Mouse (Mus musculus): ENCODE measurements at regions not wholly inside any gene's neighbourhood (a gene's known extent, or its start where the extent isn't known, plus 50 kb on each side); places are given as distances from the start of the nearest gene placed in this dataset.

GRCm38 (mm10) chr1:33044388-33044787, 497.3 kb upstream of the Gm5415 start:
- DNase-seq (ENCODE audit: low spot score in 2 of 2), result no peak

DNA sequence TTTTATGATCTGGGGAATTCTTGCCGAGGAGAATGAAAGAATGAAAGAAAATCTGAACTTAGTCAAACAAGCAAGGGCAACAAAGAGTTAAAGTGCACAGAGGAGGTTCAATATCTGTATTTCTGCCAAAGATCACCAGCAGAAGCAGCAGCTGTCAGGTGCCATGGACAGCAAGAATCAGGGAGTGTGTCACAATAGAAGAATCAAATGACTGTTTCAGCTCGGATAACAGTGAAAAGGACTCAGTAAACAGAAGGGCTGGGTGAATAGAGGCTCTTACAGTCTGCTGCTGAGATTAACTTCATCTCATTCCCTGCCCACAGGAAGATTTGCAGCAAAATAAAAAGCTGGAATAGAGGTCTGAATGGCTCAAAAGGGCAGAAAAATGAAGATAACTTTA, 495.3 kb upstream of the Gm5415 start:
- DNase-seq (ENCODE audit: low spot score in 2 of 2), result peak in 1 of 2 experiments; percentile 49

DNA sequence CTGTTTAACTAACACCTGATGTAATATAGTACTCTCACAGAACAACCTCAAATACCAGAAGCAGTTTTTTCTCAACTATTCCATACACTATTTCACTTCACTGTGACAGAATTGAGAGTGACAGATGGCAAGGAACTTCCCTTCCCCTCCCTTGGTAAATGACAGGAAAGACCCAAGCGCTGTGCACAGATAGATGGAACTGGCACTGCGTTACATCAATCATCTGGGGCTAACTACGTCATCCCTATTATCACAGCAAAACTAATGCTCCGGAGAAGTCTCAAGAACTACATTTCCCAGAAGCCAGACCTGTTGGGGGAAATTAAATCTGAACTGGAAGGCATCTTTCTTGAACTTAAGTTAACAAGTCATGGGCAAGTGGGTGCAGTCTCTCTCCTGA, 493.6 kb upstream of the Gm5415 start:
- no peak for DNase-seq (ENCODE audit: low spot score in 2 of 2)

DNA sequence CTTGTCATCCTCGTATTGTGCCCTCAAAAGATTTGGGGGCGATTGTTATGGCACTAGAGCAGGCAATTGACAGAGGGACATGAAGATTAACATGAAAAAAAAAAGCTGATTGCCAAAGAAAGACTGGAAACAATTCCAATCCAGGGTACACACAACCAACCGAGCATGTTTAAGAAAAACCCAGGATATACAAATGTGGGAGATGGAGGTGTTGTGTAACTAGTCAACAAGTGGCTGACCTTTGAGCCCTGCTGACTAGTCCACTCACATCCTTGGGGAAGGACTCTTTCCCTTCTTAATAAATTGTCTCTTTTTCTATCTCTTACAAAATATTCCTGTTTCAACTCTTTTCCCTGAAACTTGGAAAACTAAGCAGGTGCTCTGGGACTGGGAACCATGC, 484.9 kb upstream of the Gm5415 start:
- no peak for DNase-seq (ENCODE audit: low spot score in 2 of 2)

DNA sequence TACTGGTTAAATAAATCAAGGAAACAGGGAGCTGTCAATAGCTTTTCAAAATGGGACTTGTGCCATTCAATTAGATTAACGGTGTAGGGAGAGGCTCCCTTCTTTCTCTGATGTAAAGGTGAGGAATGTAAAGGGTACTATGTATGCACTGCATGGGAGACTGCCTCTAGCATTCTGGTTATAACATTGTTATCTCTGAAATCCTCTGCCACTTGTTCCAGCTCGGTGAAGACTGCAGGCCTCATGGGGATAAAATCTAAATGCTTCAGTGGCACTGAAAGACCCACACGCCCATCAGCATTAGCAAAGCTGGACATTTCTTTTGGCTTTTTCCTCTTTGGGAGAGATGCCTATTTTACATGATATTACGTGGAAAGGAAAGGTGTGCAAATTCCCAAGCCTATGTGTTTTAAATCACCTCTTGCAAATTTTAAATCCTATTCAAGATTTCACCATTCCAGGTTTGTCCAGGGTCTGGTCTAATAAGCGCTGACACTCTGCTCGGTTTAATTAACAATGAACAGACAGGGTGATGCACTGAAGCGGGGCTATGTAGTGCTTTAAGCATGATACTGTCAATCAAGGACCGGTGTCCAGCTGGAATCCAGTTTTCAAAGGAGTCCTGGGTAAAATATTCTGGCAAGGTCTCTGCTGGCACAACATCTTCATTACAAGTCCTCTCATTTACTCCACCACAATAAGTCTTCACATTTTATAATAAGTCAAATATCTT, 479.8 kb upstream of the Gm5415 start:
- no peak for DNase-seq (ENCODE audit: low spot score in 2 of 2)

DNA sequence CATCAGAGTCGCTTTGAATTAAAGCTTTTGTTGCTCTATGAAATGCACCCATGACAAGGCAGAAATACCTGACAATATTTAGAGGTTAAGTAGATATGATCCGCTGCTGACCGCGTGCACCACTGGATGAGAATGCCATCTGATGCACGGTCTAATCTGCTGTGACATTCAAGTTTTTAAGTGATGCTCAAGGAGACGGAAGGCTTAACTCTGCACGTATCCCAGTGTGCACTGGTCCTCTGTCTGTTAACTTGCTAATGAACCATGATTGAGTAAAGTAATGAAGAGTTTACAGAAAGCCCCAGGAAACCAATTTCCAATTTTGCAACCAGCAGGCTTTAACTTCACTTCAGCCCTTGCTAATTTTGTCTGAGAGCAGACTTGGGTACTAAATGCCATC, 478.3 kb upstream of the Gm5415 start:
- DNase-seq (ENCODE audit: low spot score in 2 of 2), result no peak

DNA sequence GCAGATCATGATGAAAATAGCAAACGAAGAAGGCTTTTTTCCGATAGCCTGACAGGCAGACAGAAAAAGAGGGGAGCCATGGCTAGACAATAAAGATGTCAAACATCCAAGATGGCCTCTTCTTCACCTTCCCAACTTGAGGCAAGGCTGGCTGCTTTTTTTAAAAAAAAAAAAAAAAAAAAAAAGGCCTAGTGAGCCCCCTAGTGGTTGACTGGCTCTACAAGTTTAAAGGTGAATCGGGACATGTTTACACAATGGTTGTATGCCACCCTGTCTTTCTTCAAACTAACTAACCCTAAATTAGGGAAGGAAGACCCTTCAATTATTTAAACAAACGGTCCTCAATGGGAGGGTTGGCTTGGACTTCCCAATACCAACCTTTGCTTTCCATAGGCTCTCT, 475.8 kb upstream of the Gm5415 start:
- no peak for DNase-seq (ENCODE audit: low spot score in 2 of 2)

GRCm38 (mm10) chr1:33003992-33004391, 456.9 kb upstream of the Gm5415 start:
- DNase-seq (ENCODE audit: low spot score in 2 of 2), result no peak

- DNase-seq (ENCODE audit: low spot score in 2 of 2), result no peak
Measured at GRCm38 (mm10) chr1:32964957-32965356, 417.9 kb upstream of the Gm5415 start.

DNA sequence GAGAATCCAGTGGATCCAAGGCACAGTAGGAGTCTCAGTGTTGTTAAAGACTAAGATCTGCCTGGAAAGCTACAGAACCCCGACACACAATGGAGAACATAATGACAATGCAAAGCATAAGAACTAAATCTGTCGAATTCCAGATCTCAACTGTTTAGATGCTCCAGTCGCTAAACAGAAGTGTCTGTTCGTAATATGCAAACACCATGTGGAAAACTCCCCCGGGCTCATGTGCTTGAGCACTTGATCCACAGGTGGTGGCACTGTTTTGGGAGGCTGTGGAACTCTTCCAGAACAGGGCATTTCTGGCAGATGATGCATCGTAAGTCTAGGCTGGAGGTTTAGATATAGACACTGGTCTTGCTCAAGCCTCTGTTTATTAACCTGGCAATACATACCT, 412.2 kb upstream of the Gm5415 start:
- peak; percentile 6 to 61 for DNase-seq (ENCODE audit: low spot score in 2 of 2)

DNA sequence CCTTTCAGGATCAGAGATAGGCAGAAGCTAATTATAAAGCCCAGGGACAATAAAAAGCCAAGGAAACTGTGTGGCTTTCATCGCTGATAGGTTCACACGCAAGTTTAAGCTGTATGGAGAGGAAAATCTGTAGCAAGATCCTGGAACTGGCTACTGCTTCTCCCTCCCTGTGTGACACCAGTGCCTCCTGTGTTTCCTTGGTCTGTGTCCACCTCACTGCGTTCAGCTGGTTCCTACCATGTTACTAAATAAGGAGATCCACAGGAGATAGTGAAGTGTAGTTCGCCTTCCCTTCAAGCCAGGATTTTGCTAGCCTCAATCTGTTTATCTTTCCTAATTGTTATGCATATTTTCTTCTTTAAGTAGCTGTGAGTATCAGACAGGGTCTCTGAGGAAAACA, 399.2 kb upstream of the Gm5415 start:
- no peak for DNase-seq (ENCODE audit: low spot score in 2 of 2)

- no peak for DNase-seq (ENCODE audit: low spot score in 2 of 2)
Measured at GRCm38 (mm10) chr1:32930381-32930780, 383.3 kb upstream of the Gm5415 start.

GRCm38 (mm10) chr1:32902437-32902836, 355.3 kb upstream of the Gm5415 start:
- peak in 1 of 2 experiments; percentile 55 for DNase-seq (ENCODE audit: low spot score in 2 of 2)

DNA sequence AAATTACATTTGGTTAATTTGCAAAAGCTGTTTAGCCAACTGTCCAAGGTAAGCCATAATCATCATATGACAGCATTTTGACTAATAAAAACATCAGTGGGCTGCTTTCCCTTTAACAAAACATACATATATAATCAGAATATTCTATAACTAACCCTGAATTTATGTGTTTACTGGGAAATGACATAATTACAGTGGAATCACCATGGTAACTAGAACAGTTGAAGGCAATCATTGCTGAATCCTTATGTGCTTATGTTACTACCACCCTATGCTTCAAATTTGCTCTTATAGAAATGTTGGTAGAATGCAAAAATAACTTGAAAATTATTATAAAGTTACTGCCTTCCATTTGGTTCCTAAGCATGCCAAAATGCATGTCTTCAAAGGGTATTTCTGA, 340.6 kb upstream of the Gm5415 start:
- no peak for DNase-seq (ENCODE audit: low spot score in 2 of 2)

GRCm38 (mm10) chr1:32872920-32873319, 325.8 kb upstream of the Gm5415 start:
- peak in 1 of 2 experiments; percentile 12 for DNase-seq (ENCODE audit: low spot score in 2 of 2)

GRCm38 (mm10) chr1:32866111-32866510, 319.0 kb upstream of the Gm5415 start:
- no peak for DNase-seq (ENCODE audit: low spot score in 2 of 2)

- DNase-seq (ENCODE audit: low spot score in 2 of 2), result no peak
Measured at GRCm38 (mm10) chr1:32858040-32858439, 310.9 kb upstream of the Gm5415 start.

All from layer of hippocampus, postnatal 14 days (tissue).